Mouse (Mus musculus) megakaryocyte, embryonic 14.5 days (primary cell): Measurements from ENCODE around the gene Mcat.

Experiments used
- FLI1 ChIP-seq: IDR thresholded peaks from 2 replicates; pipeline ENCODE4 v1.6.1; 2012; ENCODE audit warnings: low read length, inconsistent platforms, mixed read lengths
- GATA1 ChIP-seq: IDR thresholded peaks from 3 replicates; pipeline ENCODE4 v1.6.1; 2012; ENCODE audit warnings: mixed read lengths, low read length, inconsistent platforms, borderline replicate concordance

DNA sequence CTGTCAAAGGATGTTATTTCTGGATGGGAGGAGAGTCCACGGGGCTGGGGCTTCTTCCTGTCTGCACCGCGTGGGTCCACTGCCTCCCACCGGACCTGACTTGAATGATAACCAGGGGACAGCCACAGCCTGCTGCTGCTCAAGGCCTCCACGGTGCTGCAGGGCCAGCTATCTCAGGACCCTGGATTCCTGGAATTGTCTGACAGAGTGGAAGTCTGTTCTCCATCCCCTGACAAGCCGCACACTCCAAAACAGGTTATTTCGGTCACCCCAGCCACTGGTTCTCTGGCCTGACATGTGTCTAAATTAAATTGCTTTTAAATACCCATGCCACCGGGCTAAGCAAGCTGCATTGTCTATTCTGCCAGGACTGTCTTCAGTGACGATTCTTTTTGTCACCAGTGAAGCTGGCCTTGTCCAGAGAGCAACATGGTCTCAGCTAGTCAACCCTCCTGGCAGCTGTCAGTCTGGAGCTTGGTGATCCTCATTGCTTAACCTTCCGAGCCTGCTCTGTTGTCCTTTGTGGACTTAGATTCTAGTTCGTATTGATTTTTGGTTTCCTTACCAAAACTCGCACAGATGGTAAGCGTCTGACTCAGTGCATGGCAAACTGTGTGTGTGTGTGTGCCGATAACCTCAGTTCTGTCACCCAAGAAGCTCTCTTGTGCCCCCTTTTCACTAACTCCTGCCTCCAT, 39.8 kb downstream of the Mcat start:
- TF ChIP-seq GATA1 = no peak
- TF ChIP-seq FLI1 = no peak
